Mouse (Mus musculus) left cerebral cortex, adult 8-10 months (tissue): ENCODE results near the gene Cnot6. TPM values are rescaled to one million over a fixed set of nuclear protein-coding genes. Genes with fewer than 3 reads are reported as not detected.

Source experiments
- DNase-seq, 2 experiments: peaks; one replicate each; pipeline ENCODE4 v3.0.0; 2022; ENCODE audit warnings: low spot score in 2 of 2
- total RNA-seq, 4 experiments: library from RNA; stranded (reverse); gene quantifications; 2 replicates each; pipeline ENCODE4 v1.2.4; 2022

Cnot6 gene
- total RNA-seq: 10 to 100 TPM; 45.5 to 58.3 (median 52.1) TPM

DNA sequence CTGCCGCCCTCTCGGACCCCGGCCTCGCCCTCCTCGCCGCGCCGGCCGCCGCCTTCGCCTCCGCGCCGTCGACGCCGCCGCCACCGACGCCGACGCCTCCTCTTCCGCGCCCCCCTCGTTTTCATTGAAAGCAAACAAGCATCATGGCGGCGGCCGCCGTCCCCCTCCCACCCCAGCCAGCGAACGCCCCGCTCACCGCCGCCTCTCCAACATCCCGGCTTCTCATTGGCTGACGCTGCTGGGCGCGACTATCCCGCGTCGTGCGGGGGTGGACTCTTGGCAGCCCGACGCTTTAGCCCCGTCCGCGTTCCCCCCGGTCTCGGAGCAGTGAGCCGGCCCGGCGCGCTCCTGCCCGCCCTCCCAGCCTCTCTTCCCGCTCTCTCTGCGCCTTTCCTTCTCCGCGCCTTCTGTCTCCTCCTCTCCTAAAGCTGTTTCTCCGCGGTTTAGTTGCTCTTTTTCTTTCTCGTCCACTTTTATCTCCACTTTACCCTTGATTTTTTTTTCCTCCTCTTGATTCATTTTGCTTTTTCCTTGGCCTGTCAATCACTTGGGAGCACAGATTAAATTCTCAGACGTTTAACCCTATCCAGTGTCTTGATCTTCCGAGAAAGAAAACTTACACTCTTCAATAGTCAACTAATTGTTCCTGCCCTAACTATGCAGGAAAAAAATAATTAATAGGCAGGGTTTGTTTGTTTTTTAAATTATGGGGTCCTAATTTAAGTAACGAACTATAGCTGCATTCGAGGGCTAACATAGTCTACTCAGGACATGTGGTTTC, at the start of gene Cnot6:
Cnot6 (minus strand) TSS at position 169 of the 781 bp plus-strand sequence.
- peak; percentile 87 to 96 for DNase-seq

DNA sequence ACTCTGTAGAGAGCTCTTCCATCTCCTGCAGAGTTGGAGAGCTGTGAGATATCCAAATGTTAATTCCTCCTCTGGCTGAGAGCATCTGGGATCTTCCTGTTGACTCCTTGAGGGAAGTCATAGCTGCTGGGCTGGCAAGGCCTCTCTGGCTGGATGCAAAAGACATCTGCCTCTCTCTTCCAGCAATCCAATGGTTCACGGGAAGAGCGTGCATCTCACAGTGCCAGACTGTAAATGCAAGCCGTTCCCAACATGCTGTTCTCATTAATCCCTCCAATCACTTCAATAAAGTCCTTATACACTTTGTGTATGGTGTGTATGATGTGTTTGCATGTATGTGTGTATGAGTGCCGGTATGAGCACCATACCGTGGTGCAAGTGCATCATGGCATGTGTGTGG, 48.6 kb upstream of the Cnot6 start:
- no peak for DNase-seq

DNA sequence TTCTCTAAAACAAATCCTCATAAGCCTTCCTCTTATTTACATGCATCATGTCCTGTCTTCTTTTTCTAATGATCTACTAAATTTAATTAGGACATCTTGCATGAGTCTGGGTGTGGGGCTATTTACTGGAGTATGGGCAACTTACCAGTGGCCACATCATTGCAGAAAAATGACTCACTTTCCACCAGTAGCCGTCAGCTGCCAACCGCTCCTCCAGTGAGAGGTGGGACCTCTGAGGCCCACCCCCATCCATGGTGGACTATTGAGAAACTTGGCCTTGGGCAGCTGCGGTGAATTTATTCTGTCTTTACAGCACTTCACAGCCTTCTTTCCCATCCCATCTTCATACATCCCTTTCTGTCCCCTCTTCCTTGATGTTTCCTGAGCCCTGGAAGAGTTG, 45.6 kb upstream of the Cnot6 start:
- DNase-seq: no peak

DNA sequence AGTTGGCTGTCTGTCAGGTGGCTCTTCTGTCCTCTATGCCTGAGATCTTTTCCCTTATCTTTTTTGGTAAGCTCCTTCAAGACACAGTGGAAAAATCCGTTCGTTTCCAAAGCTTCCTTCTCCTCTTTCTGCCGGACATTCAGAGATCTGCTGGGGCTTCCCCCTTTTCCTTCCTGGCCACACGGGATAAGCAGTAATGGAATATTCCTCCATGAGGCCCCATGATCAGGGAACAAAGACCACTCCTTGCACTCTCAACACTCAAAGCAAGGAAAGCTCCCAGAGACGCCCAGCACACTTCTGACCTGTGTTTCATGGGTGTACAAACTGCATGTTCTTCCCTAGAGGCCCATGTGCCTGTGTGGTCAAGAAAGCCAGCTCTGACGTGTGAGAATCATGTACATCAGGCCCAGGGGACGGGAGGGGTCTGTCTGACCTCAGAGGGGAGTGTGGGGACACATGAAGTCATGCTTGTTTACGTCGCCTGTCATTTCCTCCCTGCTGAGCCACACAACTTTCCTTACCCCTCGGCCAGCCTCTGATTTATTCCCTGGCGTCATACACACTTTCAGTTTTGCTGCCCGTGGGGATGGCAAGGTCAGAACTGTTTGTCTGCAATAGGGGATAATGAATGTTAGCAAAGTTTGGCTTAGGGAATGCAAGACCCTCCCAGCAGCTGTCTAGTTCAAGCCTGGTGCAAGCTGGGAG, 42.6 kb upstream of the Cnot6 start:
- no peak for DNase-seq

DNA sequence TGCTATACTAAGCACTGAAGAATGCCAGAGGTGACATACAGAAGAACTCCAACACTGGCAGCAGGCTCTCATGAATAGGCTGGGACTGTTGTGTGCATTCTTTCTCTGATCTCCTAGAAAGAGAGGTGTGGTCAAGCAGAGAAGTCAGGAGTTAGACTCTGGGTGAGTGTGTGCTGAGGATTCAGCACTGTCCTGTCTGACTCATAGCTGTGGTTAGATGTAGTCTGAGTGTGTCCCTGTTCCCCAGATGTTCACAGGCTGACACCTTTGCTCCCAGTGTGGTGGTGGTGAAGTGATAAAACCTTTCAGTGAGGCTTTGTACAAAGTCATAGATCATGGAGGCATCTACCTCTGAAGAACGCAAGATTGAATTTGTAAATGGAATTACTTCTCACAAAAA, 34.2 kb upstream of the Cnot6 start:
- DNase-seq: no peak

DNA sequence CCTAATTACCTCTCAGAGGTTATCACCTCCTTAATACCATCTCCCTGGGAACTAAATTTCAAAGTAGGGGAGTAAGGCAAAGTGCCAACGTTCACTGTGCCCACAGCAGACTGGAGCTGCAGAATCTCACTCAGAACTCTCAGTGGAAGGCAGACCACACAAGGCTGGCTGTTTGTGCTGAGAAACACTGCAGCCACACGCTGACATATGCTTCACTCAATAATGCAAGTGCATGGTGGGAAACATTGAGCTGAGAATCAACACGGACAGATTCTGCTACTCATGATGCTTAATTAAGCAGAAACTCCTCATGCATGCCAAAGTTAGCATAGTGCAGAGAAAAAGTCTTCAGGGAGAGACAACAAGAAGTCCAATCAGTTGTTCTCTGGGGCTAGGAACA, 33.3 kb upstream of the Cnot6 start:
- no peak for DNase-seq

DNA sequence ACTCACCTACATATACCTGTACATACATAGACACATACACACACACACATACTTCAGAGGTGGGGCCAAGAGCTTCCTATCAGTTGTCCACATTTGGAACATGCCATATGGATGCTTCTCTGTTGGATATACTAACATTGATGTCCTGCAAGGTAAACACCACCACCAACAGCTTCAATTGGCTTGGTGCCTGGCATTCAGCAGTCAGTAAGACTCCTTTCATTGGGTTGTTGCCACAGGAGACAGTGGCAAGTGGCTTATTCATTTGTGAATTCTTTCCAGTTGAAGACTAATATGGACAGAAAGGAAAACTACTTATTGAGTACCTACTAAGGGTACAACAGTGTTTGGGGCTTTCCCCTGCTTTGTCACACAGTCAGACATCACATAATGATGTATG, 32.5 kb upstream of the Cnot6 start:
- no peak for DNase-seq

DNA sequence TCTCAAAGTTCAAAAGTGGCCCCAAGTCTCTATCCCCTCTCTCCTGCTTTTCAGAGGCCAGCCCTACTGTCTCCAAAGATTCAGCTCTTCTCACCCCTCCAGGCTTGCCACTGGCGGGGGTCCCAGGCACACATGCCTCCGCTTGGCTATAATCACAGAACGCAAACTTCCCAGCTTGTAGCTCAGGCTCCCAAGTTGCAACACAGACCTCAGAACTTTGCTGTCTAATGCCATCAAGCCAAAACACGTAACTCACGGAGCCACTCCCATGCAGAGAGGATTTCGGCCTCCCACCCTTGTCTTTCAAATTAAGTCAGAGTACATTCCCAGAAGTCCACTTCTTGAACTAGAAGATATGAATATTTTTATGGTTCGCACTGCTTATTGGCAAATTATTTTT, 31.1 kb upstream of the Cnot6 start:
- no peak for DNase-seq

DNA sequence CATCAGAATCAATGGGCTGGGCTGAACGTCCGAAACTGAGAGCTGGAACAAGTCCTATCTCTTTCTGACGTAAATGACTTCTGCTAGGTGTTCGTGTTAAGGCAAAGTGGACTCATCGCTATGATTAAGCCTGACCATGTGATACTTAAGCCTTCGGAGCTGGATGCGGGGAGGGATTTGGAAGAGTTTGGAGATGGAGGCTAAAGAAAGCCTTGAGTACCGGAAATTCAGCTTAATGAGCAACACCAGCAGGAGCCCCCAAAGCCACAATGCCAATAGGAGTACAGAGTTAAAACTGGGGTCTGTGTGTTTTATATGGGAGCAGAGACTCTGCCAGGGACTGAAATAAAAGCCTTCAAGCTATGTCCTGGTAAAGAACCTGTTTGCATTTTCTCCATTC, 29.7 kb upstream of the Cnot6 start:
- no peak for DNase-seq

DNA sequence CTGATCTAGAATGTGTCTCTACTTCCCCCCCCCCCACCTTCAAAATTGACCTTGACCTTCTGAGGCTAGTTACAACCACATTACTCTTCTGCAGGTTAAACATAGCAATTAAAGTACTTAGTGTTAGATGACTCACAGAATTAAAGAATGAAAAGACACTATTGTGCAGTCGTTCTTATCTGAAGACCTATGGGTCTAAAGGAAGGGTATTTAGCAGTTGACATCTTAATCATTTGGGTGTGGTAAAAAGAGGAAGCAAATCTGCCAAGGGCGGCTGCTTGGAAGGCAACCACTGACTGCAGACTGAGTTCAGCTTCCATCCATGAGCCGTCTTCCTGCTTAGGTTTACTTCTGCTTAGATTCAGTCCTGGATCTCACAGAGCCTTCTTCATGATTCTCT, 27.3 kb upstream of the Cnot6 start:
- DNase-seq: no peak

DNA sequence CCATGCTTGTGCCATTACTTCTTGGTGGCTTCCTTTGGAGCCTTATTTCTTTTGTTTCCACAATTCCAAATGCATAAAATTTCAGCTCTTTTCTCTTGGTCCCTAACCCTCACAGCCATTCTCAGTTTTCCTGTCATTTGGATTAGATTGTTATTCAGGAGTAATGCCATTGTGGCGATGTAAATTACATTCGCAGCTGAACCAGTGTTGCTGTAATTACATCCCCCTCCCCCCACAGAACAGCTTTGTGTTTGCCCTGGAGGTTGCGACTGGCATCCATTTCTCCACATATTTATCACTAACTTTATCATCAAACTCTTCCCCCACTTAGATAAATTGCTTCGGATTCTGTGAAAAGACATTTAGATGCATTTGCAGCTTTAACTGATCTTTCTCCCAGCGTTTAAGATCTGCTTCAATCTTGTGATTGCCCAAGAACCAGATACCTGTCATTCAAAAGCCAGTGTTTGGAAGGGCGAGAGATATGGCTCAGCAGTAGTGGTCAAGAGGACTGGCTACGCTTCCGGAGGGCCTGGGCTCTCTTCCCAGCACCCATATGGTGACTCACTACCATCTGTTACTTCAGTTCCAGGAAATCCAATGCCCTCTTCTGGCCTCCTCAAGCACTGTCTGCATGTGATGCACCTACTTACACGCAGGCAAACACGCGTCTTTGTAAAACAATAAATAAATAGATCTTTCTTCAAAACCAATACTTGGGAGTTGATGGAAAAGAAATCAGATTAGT, 26.3 kb upstream of the Cnot6 start:
- no peak for DNase-seq

DNA sequence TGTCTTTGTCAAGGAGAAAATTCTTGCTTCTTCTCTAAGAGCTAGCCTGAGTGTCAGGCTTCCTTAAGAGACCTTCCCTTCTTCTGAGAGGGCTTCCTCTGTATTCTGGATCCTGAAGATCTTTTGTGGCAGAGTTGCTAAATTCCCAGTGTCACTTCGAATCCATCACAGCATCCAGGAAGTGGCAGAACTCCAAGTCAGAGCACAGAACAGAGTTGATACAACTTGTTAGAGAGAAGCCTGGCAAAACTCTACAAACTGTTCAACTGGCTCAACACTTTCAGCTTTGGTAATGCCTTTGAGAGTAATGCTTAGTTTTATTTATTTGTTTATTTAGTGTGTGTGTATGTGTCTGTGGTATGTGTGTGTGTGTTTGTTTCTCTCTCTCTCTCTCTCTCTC, 25.1 kb upstream of the Cnot6 start:
- no peak for DNase-seq

DNA sequence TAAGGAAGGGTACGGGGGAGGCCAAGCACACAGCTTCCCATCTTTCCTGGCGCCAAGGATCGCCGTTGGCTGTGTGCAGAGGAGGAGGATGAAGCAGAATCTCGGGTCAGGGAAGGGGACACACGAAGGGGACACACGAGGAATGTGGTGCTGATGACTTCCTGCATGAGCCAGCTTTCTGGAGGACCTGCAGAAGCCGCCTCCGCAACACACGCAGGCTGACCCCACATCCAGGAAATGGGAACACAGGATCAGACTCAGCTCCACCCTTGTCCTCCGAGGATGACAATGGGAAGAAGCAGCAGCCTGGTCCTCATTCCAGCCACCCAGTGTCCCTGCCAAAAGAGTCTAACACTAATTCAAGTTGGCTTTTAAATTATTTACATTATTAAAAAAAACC, 22.2 kb upstream of the Cnot6 start:
- no peak for DNase-seq

DNA sequence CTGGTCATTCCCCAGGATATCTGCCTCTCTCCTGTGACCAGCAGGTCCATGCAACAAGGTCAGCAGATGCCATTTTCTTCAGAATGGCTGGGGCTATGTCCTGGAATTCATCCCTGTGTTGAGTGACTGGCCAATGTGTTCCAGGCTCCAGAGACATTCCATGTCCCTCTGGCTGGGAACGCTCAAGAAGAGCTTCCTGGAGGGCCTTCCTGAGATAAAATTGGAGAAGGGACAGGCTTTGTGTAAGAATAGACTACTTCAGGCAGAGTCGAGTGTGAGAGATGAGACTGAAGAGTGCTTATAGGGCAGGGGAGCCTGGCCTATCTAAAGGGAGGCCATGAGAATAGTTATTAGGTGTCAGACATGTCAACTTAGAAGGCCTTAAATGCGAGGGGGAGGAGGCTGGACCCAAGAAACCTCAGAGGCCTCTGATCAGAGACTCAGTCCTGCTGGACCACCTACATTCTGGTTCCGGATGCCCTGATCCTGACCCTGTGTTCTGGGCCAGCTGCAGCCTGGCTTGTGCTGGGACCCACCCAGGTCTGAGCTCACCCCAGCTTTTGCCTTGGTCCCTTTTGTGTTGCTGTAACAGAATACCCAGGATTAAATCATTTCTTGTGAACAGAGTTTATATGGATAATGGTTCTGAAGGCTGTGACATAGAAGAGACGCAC, 17.9 kb upstream of the Cnot6 start:
- no peak for DNase-seq

DNA sequence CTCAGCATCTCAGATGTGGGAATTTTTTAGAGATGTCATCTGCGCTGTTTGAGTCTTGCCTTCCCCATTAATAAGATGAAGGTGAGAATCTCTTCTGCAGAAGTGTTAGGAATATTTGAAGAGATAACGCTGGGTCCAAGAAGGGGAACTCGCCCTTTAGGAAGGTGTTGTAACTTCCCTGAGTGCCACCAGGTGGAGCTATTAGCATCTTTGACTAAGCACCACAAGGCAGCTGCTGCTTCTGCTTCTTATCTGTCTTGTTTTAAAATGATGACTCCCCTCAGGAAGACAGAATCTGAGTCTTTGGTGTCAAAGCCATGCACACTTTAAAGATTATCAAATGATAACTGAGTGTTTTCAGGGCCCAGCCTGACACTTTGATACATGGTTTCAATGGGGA, 15.4 kb upstream of the Cnot6 start:
- DNase-seq: peak in 1 of 2 experiments; percentile 33

DNA sequence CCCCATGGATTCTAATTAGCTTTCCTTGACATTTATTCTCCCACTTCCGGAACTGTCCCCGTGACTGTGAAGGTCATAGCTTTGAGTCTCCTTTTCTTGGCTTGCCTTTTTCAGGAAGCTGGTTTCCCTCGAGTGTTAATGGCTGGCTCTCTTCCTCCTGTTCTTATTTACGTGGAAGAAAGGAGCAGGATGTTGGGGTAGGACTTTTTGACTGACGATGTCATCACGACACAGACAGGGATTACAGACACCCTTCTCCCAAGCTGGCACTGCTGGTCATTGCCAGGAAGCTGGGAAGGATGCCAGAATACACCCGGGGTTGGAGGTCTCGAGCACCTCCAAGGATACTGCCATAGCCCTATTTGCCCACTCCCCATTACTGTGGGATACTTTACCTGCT, 14.3 kb upstream of the Cnot6 start:
- no peak for DNase-seq

DNA sequence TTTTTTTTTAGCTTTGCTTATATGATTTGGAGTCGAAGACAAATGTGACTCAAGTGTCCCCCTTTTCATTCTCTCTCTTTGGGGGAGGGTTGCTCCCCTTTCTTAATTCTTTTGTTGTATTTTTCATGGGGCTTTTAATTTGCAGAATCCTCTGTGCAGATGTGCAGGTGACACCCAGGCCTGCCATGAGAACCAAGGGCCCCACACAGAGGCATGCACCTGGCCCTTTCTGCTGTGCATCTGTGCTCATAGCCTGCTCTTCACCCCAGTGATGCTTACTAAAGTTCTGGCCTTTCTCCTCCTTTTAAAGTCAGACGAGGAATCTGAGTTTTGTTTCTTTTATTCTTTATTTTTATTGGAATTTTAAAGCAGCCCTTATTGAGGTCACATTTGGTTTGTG, 12.2 kb upstream of the Cnot6 start:
- no peak for DNase-seq

DNA sequence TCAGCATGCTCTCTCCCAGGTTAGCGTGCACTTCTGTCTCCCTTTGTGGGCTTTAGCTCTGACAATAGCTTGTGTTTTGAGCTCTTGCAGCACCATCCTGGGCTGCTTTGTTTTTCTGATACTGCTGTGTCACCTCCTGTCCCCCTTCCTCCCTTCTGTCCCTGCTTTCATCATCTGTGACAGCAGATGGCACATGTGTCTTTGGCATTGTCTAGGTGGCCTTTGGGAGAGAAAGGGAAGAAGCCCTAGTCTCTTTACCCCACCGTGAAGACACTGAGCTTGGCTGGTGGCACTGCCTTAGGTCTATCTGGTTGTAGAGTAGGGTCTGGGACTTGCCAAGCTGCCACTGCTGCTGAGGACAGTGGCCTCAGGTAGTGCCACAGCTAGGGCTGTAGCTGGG, 10.8 kb upstream of the Cnot6 start:
- no peak for DNase-seq

DNA sequence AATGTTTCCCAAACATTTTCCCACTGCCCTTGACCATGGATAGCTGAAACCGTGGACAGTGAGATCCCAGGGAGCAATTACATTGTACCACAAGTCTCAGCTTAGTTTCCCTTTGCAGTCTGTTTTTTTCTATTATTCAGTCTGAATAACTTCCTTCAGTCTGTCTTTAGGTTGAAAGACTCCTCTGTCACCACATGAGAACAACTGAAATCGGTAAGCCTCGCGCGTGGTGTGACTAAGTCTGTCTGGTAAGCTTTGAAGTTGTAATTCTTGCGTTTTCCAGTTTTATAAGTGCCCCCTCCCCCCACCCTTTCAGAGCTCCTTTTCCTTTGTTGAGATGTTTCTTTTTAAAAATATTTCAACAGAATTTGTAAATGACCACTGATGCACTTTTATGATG, 10.2 kb upstream of the Cnot6 start:
- no peak for DNase-seq

DNA sequence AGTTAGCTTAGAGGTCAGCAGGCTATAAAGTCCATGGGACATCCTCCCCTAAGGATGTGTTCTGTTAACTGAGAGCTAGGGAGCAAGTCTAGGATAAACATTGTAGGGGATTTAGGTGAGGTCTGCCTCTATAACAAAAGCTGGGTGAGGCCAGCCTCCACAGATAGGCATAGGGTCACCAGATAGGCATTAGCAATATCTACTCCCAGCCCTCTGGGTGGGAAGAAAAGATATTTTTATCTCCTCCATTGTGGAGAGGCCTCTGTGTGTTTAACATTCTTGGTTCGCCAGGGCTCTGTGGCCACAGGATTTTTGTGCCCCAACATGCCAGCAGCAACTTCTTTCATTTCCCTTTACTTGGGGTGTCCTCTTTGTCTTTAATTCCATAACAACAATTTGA, 8.8 kb upstream of the Cnot6 start:
- no peak for DNase-seq

DNA sequence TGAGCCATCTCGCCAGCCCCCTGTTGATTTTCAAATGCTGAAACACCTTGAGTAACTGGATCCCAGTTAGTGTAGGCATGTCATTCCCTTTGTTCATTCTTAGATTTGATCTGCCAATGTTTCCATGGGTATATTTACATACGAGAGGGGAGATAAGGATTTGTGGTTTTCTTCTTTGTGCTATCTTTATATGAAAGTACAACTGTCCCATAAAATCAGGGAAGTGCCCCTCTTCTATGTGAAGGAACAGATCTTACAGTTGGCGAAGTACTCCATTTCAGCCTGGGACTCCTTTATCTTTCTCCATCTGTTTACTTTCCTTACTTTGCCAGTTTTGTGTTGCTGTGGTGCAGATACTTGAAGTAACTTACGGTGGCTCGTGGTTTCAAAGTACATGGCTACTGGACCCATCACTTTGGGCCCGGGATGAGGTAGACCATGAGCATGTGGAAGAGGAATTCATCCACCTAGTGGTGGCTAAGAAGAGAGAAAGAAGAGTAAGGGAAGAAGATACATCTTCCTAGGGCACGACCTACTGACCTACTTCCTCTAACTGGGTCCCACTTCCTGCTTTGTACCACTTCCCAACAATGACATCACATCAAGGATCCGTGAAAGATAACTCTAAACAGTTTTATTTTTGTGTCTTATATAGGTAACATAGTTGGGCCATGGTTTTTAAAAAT, 7.1 kb upstream of the Cnot6 start:
- no peak for DNase-seq
